Mouse (Mus musculus) CD8-positive naive resting alpha-beta T cell, adult 2 months (primary cell): Measurements from ENCODE around the gene H60b.
A peak's percentile ranks its signal among the peaks of the same experiment; 100 is the strongest.
"Not testable (repeated sequence)": the region's sequence is repeated elsewhere in the genome, so short reads cannot be mapped to it uniquely, and the experiment has no call there.

Source experiments
- DNase-seq, 2 experiments: peaks; one replicate each; pipeline ENCODE4 v3.0.0; 2022; ENCODE audit warnings: low read depth in 2 of 2, low spot score in 2 of 2

Gene H60b

DNA sequence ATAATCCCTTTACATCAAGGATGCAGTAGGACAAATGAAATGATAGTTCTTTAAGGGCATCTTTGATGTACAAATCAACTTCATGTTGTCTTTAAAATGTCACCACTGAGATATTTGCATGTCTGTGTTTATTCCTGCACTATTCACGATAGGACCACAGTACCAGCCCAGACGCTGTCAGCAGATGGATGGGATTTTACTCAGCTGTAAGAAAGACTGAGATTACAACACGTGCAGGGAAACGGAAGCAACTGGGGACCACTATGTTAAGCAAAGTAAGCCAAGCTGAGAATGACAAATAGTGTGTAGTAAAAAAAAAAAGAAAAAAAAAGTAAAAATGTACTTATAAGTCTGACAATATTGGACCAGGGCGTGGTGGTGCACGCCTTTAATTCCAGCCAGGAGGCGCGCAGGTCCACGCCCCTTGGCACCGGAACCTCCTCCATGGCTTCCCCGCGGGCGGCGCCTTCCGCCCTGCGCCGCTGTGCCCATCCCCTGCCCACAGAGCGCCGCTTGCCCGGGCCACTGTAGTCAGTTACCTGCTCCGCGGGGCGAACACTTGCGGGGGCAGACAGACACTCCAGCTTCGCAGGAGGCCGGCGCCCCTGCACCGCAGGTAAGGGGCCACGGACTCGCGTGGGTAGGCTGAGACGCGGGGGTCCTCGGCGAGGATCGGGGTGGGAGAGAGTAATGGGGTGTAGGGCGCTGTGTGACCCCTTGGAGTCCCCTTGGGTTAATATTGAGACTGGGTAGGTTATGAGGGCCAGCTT lies 114.7 kb downstream of the H60b start:
- DNase-seq = not testable (repeated sequence)

DNA sequence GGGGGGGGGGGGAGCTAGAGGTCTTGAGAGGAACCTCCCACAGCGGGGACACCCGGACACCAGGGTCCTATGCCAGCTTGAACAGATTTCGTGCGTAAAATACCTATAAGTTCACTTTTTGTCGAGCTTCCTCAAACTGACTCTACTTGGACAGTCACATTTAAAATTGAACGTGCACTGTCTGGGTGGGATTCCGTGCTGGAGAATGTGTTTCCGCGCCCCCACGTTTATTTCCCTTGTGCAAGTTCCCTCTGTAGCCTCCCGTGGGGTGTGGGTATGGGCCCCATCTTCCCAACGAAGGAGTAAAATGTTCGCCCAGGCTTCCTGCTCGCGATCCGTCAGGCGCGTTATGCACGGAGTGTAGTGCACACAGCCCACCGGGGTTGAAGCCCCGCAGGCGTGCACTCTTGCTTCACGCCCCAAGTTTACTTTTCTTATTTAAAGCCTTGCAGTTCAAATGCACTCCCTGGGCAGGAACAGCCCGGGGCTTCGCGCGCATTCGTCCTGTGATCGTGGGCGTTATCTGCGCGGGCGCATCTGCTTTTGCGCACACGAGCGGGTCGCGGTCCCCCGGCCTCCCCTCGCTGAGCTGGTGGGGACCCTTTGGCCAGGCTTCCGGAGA lies 115.4 kb downstream of the H60b start:
- no peak for DNase-seq

DNA sequence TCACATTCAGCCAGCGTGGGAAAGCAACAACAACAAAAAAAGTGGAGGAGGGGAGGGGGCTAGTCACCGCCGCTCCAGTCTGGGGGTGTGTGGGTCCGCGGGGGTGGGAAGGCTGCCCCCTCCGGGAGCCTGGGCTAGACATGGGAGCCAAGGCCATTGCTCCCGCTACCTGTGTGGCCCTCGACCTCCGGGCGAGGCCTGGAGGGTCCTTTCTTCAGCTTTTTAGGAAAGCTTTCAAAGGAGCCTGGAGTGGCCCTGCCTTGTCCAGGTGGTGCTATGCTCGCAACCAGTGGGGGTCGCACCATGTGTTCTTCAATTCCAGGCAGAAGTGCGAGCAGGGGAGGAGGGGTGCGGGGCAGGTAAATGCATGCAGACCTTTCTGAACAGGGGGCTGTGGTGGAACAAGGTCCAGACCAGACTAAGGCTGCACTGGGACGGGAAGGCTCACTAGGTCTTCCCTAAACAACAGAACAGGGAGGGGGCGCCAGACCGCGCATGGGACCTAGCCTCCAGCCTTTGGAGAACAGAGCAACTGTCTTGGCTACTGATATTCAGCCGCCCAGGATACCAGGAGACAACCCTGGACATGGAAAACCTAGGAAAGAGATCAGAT lies 116.2 kb downstream of the H60b start:
- DNase-seq = no peak

DNA sequence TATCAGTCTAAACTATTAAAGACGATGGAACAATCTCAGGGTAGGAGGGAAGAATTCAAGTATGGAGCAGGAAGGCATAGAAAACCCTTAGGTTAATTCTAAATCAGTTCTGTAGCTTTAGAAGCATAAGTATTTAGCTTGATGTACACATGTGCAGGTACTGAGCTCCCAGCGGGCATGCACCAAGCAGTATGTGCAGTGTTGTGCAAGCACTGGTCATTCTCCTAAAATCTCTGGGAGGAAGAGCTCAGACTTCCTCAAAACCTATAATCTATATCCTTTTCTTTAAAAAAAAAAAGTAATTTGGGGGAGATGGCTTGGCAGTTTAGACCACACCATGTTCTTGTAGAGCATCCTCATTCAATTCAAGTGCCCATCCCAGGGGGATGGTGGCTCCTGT lies 120.1 kb downstream of the H60b start:
- not testable (repeated sequence) for DNase-seq

DNA sequence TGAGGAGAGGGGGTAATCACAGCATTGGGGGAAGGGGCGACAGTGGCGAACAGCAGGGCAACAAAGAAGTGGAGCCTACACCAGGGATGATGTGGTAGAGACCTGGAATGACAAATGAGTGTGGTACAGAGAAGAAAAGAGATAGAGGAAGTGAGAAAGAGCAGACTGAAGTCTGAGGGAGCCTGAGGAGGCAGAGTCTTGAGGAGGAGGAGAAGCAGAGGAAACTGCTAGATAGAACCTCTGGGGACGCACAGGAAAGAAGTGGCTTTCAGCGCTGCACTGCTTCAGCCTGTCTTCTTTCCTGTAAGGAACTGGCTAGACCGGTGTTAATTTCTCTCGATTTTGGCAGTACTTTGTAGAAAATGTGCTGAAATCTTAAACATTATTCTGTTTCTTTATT lies 124.4 kb downstream of the H60b start:
- no peak for DNase-seq

DNA sequence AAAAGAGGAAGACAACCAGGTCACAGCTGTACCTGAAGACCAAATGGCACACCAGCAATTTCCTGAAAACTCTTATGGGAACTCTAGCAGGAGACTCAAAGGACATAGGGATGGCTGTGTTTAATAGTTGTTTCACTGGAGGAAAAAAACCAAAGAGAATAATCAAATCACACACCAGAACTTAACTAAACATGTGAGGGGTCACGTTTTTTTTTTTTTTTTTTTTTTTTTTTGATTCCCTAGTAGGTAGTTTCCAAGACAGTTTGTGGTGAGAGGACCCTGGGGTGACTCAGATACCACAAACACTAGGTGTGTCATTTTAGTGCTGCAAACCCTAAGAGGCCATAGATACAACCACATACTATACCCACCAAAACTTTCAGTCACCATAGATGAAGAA lies 137.3 kb downstream of the H60b start:
- DNase-seq = no peak

DNA sequence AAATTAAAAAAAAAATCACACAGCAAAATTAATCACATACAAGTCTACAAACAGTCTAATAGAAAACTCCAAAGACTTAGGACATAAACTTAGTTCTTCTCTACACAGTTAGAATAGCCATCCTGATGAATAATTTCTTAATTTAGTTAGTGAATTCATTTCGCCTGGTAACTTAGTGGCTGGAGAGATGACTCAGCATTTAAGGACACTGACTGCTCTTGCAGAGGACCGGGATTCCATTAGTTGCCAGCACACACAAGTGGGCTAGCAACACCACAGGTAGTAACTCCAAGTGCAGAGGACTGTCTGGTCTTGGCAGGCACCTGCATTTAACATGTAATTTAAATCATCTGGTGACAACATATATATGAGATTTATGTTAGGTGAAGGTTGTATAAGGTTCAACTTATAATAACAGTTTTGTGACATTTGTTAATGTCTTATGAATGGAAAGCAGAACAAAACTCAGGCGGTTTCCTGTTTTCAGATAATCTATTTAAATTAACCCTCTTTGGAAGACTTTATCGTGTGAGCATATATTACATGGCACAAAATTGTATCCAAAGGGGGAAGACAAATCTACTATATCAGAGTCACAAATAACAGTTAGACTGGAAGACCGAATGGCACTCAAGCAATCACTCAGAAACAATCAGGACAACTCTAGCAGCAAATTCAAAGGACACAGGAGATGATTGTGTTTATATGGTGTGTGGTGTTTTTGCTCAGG lies 138.8 kb downstream of the H60b start:
- no peak for DNase-seq

DNA sequence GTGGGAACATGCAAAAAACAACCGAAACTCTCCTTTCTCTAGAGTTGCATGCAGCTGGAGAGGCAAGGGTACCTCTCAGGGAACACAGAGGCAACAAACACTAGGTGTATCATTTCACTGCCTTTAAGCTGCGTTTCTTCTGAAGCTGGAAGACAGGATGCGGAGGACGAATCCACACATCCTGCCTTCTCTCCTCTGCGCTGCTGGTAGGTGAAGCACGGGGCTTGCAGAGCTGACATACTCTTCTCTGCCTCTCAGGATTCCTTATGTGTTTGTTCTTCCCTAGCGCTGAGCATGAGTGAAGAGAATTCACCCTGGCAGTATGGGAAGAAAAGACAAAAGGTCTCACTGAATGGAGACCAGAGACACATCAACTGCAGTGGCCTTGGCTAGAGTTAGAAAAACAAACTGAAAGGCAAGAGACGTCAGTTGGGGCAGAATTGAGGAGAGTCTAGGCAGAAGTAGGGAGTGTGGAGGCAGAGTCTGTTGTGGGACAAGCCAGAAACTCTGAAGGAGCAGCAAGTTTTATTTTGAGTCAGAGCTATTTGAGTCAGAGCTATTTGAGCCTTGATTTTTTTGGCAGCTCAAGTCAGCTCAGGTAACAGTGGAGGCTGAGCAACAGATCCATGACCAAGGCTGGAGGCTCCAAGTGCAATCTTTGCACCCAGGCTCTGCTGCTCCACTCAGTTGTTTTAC lies 139.5 kb downstream of the H60b start:
- no peak for DNase-seq

DNA sequence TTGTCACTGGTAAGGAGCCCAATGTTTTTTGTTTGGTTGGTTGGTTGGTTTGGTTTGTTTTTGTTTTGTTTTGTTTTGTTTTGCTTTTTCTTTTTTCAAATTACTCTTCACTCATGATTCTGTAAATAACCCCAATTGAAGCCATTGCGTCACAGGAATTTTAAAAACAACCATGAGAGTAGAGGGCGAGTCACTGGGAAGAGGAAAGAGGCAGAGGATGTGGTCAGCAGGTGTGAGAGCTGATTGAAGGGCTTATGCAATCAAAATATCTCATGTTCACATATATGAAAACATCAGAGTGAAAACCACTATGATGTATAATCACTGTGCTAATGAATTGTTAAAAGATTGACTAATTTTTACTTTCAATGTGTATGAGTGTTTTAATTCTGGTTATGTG lies 140.9 kb downstream of the H60b start:
- DNase-seq = peak; percentile 27 to 42

DNA sequence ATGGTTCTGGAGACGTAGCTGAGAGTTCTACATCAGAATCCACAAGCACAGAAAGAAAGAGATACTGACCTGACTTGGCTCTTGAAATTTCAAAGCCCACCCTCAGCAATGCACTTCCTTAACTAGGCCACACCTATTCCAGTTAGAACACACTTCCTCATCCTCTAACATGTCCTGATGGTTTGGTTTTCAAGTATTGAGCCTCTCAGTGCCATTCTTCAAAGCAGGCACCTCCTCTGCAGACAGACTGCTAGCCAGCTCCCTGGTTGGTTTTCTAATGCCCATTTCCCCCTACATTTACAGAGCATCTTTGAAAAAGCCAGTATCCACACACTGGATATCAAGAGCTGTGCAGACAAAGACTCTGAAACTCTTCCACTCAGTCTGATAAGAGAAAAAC lies 143.3 kb downstream of the H60b start:
- peak; percentile 19 to 37 for DNase-seq

DNA sequence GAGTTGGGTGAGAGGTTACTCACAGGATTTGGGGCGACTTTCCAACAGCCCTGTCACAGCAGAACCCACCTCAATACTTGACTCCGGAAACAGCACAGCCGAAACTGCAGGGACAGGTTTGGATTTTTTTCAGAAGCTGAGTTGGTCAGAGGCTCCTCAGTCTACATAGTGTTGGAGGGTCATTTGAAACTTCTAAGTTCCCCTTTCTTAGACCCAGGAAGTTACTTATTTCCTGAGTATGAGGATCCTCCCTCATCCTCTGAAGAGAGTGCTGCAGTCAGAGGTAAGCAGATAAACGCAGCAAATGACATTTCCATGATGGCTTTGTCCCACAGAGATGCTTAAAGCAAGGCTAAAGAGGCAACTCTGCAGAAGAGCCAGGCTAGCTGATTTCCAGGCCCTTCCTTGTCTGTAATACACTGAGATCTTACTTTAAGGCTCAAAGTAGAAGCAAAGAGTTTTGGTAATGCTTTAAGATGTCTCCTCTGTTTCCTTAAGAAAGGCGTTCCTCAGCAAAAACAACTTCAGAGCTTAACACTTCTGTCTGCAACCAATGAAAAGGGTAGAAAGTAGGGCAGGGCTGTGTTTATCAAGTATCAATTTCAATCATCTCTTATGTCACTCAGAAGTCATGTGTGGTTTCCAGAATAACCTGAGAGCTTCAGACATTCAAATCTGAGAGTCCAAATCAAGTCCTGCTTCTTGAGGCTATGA lies 144.1 kb downstream of the H60b start:
- peak in 1 of 2 experiments; percentile 14 for DNase-seq

DNA sequence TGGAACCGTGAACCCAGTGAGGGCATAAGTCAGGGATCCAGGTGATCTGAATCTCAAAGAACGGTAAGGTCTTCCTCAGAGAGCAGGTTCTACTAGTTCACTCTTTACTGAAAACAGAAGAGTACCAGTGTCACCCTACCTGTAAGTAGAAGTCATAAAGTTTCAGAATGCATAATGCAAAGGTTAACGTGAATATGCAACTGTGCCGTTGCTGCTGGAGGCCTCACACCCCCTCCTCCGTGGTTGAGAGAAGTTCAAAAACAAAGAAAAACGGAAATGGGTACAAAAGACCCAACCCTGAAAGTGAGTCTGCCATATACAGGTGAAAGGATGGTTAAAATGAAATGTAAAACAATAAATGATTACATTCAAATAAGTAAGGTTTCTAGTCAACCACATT lies 145.3 kb downstream of the H60b start:
- no peak for DNase-seq

DNA sequence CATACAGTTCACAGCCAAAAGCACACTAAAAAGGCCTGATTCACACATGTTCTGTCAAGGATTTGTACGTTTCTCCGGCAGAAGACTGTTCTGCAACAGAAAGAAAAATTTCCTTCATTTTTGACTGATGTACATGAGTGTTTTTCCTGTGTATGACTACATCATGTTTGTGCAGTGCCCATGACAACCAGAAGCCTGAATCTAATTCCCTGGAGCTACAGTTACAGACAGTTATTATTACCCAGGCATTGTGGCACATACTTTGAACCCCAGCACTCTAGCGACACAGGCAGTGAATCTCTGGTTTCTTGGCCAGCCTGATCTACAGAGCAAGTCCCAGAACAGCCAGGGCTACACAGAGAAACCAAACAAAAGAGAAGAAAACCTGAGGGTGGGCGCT lies 147.4 kb downstream of the H60b start:
- no peak for DNase-seq

DNA sequence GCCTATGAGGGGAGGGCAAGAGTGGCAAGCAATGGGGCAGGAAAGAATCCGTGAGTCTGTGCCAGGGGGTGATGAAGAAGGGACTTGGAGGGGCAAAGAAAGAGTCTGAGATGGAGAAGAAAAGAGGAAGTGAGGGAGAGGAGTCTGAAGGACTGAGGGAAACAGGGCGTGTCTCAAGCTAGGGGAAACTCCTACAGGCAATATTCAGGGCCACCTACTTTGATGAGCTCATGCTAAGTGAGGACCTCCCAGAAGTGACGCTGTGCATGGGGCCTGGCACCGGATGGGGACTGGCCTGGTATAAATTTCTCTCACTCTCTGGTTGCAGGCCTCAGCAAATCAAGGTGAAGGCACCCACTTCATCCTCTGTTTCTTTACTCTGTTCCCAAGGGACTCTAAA lies 148.1 kb downstream of the H60b start:
- DNase-seq = peak; percentile 50 to 57

DNA sequence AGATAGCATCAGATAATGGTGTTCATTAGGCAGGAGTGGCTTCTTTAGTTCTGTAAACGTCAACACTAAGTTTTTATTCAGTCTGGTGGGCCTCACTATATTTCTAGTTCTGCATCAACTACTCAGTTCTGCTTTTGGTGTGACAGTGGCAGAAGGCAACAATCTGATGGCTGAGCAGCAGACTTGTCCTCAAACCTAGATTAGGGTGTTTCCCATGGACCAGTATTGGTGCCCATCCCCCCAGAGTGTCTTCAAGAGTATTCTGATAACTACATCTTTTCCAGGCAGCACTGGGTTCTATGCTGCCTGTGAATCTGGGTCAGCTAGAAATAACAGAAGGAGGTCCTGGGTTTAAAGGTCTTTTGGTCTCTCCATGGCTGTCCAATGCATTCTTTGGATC lies 149.8 kb downstream of the H60b start:
- DNase-seq = no peak

DNA sequence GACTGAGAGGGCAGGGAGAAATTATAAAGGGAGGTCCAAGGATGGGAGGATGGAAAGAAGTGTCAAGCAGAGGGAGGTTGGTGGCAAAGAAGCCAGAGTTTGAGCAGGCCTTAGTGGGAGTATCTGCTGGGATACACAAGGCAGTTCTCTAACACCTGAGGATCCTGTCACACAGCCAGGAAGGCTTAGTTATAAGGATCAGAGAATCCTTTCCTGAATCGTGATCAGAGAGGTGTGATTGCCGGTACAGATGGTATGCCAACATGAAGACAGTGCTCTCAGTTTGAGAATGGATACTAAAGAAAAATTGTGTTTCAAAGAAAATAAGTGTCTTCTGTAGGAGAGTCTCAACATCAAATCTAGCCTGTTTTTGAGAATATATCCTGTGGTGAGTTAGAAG lies 164.5 kb downstream of the H60b start:
- DNase-seq = no peak
